Mouse (Mus musculus) stomach, postnatal 0 days (tissue): ENCODE measurements at regions not wholly inside any gene's neighbourhood (a gene's known extent, or its start where the extent isn't known, plus 50 kb on each side); places are given as distances from the start of the nearest gene placed in this dataset.

ENCODE experiments used
- ATAC-seq: fragments of 200-750 bp; cut with Nextera tagmentation; 2 replicates; pipeline ENCODE4 v1.8.0; 2017; ENCODE audit not compliant: low FRiP score, low TSS enrichment
- DNase-seq: peaks from one replicate; pipeline ENCODE4 v3.0.0-alpha.2; 2016; ENCODE audit warnings: low spot score
- H3K27ac ChIP-seq: fragments of 300-500 bp; sonication (generic); replicated peaks from 2 replicates; pipeline ENCODE4 v1.5.1; 2014; ENCODE audit warnings: mild to moderate bottlenecking, control low read depth
- H3K27me3 ChIP-seq: fragments of 300-500 bp; sonication (generic); 2 replicates; pipeline ENCODE4 v1.6.1; 2014; ENCODE audit warnings: low read length; ENCODE audit not compliant: control insufficient read depth, insufficient read depth
- H3K36me3 ChIP-seq: fragments of 300-500 bp; sonication (generic); 2 replicates; pipeline ENCODE4 v1.6.1; 2014; ENCODE audit warnings: low read length, mixed read lengths; ENCODE audit not compliant: control insufficient read depth, insufficient read depth
- H3K4me1 ChIP-seq: fragments of 300-500 bp; sonication (generic); replicated peaks from 2 replicates; pipeline ENCODE4 v1.6.1; 2014; ENCODE audit warnings: antibody characterized with exemption; ENCODE audit not compliant: control insufficient read depth, insufficient read depth
- H3K4me2 ChIP-seq: fragments of 300-500 bp; sonication (generic); replicated peaks from 2 replicates; pipeline ENCODE4 v1.6.1; 2014; ENCODE audit warnings: low read depth, mild to moderate bottlenecking, control low read depth, moderate library complexity
- H3K4me3 ChIP-seq: fragments of 300-500 bp; sonication (generic); 2 replicates; pipeline ENCODE4 v1.5.1; 2014; ENCODE audit warnings: low read depth, low read length, control low read depth
- H3K9ac ChIP-seq: fragments of 300-500 bp; sonication (generic); 2 replicates; pipeline ENCODE4 v1.6.1; 2014; ENCODE audit warnings: mild to moderate bottlenecking, low read length, control low read depth, mixed read lengths
- H3K9me3 ChIP-seq: fragments of 300-500 bp; sonication (generic); 2 replicates; pipeline ENCODE4 v1.6.1; 2016; ENCODE audit warnings: low read length; ENCODE audit not compliant: control insufficient read depth
- CTCF ChIP-seq: IDR thresholded peaks from 2 replicates; pipeline ENCODE4 v1.5.1; 2016; ENCODE audit warnings: antibody characterized with exemption, low read depth, mild to moderate bottlenecking, moderate library complexity
- EP300 ChIP-seq: optimal IDR thresholded peaks from 2 replicates; pipeline ENCODE3; 2016; ENCODE audit warnings: antibody characterized with exemption
- WGBS: fragments of 180-500 bp; shearing (Covaris S2); extraction: QIAGEN DNeasy Blood & Tissue Kit; methylation state at CpG from one replicate; pipeline ENCODE4 v1.1.7; 2014; 5-methylcytosine and 5-hydroxymethylcytosine counted together

DNA sequence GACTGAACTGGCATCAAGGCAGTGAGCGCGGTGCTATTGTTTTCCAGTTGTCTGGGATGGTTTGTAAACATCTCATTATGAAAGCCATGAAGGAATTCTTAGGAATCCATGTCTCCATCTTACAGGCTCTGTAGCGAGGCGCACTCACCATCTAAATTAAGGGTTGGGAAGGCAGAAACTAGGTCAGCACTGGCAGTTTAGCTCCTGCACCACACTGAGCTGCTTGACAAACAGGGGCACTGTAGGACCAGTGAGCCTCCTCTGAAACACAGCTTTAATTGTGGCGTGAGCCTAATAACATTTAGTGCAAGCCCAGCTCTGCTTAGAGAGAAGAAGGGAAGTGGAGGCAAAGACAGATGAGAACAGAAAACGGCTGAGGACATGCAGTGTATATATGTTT is 387.1 kb upstream of the Slc35b3 start:
- TF ChIP-seq CTCF (no peak), EP300 (no peak)
- Histone ChIP-seq H3K27me3 (no peaks in the 10 kb centered on the region), H3K9me3 (no peaks in the 10 kb centered on the region), H3K4me1 (no peaks in the 10 kb centered on the region), H3K27ac (no peak overlapping the region), H3K9ac (no peak overlapping the region), H3K4me3 (no peak overlapping the region), H3K36me3 (no peaks in the 10 kb centered on the region), H3K4me2 (no peak overlapping the region)
- DNase-seq (no peak), ATAC-seq (no peak)
- 76% methylated on average over 6 of the region's 6 CpGs for WGBS

DNA sequence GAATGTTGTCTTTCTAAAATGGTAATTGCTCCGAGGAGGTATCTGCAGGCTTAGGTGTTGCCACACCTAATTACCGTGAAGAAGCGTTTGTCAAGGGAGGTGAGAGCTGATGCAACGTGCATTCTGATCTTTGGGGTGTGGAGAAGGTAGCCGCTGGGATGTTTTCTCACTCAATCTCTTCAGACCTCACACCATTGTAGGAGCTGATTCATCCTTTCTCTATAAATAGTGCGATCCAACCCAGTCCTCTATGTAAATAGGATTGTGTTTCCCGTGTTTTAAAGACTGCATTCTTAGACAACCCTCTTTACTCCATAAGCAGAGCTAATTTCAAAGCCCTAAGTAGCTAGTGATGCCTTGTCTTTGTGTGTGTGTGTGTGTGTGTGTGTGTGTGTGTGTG is 374.2 kb upstream of the Slc35b3 start:
- 24% methylated on average over 7 of the region's 7 CpGs for WGBS
- Histone ChIP-seq H3K27me3 (no peaks in the 10 kb centered on the region), H3K9me3 (no peaks in the 10 kb centered on the region), H3K9ac (no peak overlapping the region), H3K27ac (no peak overlapping the region), H3K4me1 (no peaks in the 10 kb centered on the region), H3K4me2 (no peak overlapping the region), H3K4me3 (no peak overlapping the region), H3K36me3 (no peaks in the 10 kb centered on the region)
- ATAC-seq (no peak), DNase-seq (no peak)
- TF ChIP-seq CTCF (no peak), EP300 (no peak)

DNA sequence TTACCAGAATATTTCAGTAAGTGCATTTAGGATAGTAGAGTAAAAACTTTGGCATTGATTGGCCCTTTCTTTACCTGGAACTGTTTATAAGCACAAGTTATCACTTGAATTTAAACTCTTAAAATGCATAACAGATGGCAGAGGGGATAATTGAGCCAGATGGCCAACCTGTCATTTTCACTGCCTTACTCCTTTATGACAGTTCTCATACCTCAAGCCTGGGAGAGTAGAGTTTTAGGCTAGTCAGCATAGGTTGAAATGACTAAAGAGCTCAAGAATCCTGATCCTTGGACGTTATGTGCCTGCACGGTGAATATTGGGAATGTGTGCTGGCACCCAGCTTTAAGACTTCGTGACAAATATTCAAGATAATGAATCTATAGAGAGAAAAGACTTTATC is 369.1 kb upstream of the Slc35b3 start:
- no peak for TF ChIP-seq CTCF
- TF ChIP-seq EP300 = no peak
- H3K9ac ChIP-seq = no peak overlapping the region
- WGBS = 83% methylated on average over 3 of the region's 3 CpGs
- no peak for DNase-seq
- H3K4me2 ChIP-seq = no peak overlapping the region
- H3K9me3 ChIP-seq = no peaks in the 10 kb centered on the region
- no peak overlapping the region for H3K4me3 ChIP-seq
- no peaks in the 10 kb centered on the region for H3K27me3 ChIP-seq
- no peaks in the 10 kb centered on the region for H3K36me3 ChIP-seq
- no peaks in the 10 kb centered on the region for H3K4me1 ChIP-seq
- H3K27ac ChIP-seq = no peak overlapping the region
- ATAC-seq = no peak

DNA sequence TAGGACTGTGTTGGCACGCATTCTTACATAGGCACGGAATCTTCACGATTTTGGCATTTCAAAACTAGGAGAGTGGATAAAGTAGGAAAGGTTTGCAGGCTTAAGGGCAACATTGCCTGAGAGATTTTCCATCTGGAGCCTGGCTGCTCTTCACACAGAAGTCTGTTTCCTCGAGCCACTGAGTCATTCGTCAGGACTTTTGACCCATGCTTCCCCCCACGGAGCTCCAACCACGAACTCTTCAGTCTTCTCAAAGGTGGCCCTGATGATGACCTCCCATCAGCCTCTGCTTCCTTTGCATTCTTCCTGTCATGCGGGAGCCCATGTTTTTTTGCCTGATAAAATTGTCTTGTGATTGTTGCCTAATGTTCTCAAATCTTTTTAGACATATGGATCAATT is 365.5 kb upstream of the Slc35b3 start:
- TF ChIP-seq CTCF (no peak), EP300 (no peak)
- no peak overlapping the region for H3K9ac ChIP-seq
- H3K36me3 ChIP-seq = no peaks in the 10 kb centered on the region
- no peak overlapping the region for H3K4me3 ChIP-seq
- H3K4me2 ChIP-seq = no peak overlapping the region
- no peaks in the 10 kb centered on the region for H3K27me3 ChIP-seq
- DNase-seq (no peak), ATAC-seq (no peak)
- H3K27ac ChIP-seq = no peak overlapping the region
- H3K4me1 ChIP-seq = no peaks in the 10 kb centered on the region
- H3K9me3 ChIP-seq = no peaks in the 10 kb centered on the region
- 52% methylated on average over 8 of the region's 8 CpGs for WGBS

DNA sequence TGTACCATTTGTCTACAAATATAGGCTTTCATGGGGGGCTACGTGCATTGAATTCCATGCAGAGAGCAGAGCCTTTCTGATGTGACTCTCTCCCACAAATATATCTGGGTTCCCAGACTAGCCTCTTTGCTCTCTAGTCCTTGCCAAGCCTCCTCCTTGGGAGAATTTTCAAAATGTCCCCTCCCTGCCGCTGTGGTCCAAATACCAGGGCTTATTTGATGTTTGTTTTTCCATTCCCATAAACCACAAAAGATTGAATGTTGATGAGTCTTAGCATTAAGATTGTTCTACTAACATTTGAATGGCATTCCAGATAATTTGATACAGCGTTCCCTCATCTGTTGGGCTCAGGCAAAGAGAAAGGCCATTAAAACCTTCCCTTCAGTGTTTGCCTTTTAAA is 360.4 kb upstream of the Slc35b3 start:
- H3K4me3 ChIP-seq = no peak overlapping the region
- H3K4me1 ChIP-seq = no peaks in the 10 kb centered on the region
- H3K27me3 ChIP-seq = no peaks in the 10 kb centered on the region
- 78% methylated on average over 3 of the region's 3 CpGs for WGBS
- ATAC-seq (no peak), DNase-seq (no peak)
- no peaks in the 10 kb centered on the region for H3K9me3 ChIP-seq
- TF ChIP-seq CTCF = no peak
- no peak for TF ChIP-seq EP300
- H3K27ac ChIP-seq = no peak overlapping the region
- no peak overlapping the region for H3K4me2 ChIP-seq
- no peaks in the 10 kb centered on the region for H3K36me3 ChIP-seq
- no peak overlapping the region for H3K9ac ChIP-seq

DNA sequence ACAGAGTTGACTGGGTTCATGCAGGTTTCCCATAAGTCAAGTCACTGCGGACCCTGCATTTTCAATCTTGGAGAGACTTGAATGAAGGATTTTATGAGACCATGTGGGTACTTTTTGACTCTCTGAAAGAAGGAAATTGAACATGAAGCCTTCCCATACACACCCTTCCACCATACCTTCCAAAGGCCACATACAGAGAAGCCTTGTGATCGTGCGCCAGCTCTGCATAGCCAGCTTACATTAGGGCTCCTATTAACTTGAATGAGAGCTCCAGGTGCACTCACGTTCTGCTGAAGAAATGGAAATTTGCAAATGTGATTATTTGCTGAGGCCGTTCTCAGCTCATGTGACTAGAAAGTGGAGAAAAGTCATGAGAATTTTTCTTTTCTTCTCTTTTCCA is 349.1 kb upstream of the Slc35b3 start:
- 87% methylated on average over 5 of the region's 5 CpGs for WGBS
- Histone ChIP-seq H3K4me2 (no peak overlapping the region), H3K27ac (no peak overlapping the region), H3K9me3 (no peaks in the 10 kb centered on the region), H3K4me3 (no peak overlapping the region), H3K27me3 (no peaks in the 10 kb centered on the region), H3K9ac (no peak overlapping the region), H3K4me1 (no peaks in the 10 kb centered on the region), H3K36me3 (no peaks in the 10 kb centered on the region)
- DNase-seq (no peak), ATAC-seq (no peak)
- TF ChIP-seq EP300 (no peak), CTCF (no peak)
